Mouse (Mus musculus) stomach, embryonic 16.5 days (tissue): ENCODE results near the gene Tln2. TPM values are rescaled to one million over a fixed set of nuclear protein-coding genes. Genes with fewer than 3 reads are reported as not detected.
A peak's percentile ranks its signal among the peaks of the same experiment; 100 is the strongest.

Source experiments
- ATAC-seq: fragments of 200-750 bp; cut with Nextera tagmentation; 2 replicates; pipeline ENCODE4 v1.8.0; 2017; ENCODE audit warnings: moderate number of reproducible peaks, moderate TSS enrichment; ENCODE audit not compliant: insufficient read depth, low FRiP score
- H3K27ac ChIP-seq: fragments of 300-500 bp; sonication (generic); 2 replicates; pipeline ENCODE4 v1.5.1; 2014; ENCODE audit warnings: low read length
- H3K27me3 ChIP-seq: fragments of 300-500 bp; sonication (generic); 2 replicates; pipeline ENCODE4 v1.6.1; 2014; ENCODE audit warnings: low read length, control low read depth, mixed read lengths; ENCODE audit not compliant: control insufficient read depth, insufficient read depth
- H3K36me3 ChIP-seq: fragments of 300-500 bp; sonication (generic); 2 replicates; pipeline ENCODE4 v1.6.1; 2014; ENCODE audit warnings: low read length; ENCODE audit not compliant: control insufficient read depth, insufficient read depth
- H3K4me1 ChIP-seq: fragments of 300-500 bp; sonication (generic); 2 replicates; pipeline ENCODE4 v1.6.1; 2014; ENCODE audit warnings: low read length, control low read depth, mixed read lengths; ENCODE audit not compliant: control insufficient read depth, insufficient read depth
- H3K4me2 ChIP-seq: fragments of 300-500 bp; sonication (generic); 2 replicates; pipeline ENCODE4 v1.6.1; 2014; ENCODE audit warnings: low read depth, low read length, mixed read lengths
- H3K4me3 ChIP-seq: fragments of 300-500 bp; sonication (generic); replicated peaks from 2 replicates; pipeline ENCODE4 v1.5.1; 2014; ENCODE audit warnings: mild to moderate bottlenecking, low read length
- H3K9ac ChIP-seq: fragments of 300-500 bp; sonication (generic); 2 replicates; pipeline ENCODE4 v1.6.1; 2014; ENCODE audit warnings: low read length
- H3K9me3 ChIP-seq: fragments of 300-500 bp; sonication (generic); replicated peaks from 2 replicates; pipeline ENCODE4 v1.6.1; 2016; ENCODE audit warnings: low read length, control low read depth; ENCODE audit not compliant: control insufficient read depth
- WGBS: fragments of 180-500 bp; shearing (Covaris S2); extraction: QIAGEN DNeasy Blood & Tissue Kit; methylation state at CpG from one replicate; pipeline ENCODE4 v1.1.7; 2014; 5-methylcytosine and 5-hydroxymethylcytosine counted together
- polyA plus RNA-seq: library from polyadenylated mRNA; unstranded; fragments of >200 nt; fragmentation: Nextera tagmentation; extraction: Ambion mirVana; gene quantifications from 2 replicates; pipeline ENCODE4 v1.2.1, GENCODE M21; 2015

The Tln2 gene
- polyA plus RNA-seq, 1 experiment from 2014 or later = 25.4 TPM

DNA sequence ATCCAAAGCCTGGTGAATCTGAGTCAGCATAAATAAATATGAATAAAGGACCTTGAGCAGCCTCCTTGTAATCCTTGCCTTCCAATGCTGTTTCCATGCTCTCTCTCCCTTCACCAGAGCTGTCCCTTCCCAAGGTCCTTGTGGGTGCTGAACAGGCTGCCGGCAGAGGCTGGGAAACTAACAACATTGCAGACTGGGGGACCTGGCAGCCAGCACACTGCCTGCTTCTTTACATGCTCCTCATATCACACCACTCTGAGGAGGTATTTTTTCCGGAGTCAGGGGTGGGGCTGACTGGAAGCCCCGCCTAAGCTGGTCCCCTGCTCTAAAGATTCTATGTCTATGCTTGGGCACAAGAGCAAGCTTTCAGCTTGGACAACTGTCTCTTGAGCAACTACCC lies 64.2 kb downstream of the Tln2 start:
- H3K4me1 ChIP-seq = peaks cover 15% of the 10 kb centered on the region
- H3K27me3 ChIP-seq = no peaks in the 10 kb centered on the region
- no peak overlapping the region for H3K27ac ChIP-seq
- no peaks in the 10 kb centered on the region for H3K9me3 ChIP-seq
- H3K36me3 ChIP-seq = no peaks in the 10 kb centered on the region
- H3K4me2 ChIP-seq = no peak overlapping the region
- no peak overlapping the region for H3K9ac ChIP-seq
- no peak for ATAC-seq
- H3K4me3 ChIP-seq = no peak overlapping the region
- WGBS = 33% methylated on average over 3 of the region's 3 CpGs

DNA sequence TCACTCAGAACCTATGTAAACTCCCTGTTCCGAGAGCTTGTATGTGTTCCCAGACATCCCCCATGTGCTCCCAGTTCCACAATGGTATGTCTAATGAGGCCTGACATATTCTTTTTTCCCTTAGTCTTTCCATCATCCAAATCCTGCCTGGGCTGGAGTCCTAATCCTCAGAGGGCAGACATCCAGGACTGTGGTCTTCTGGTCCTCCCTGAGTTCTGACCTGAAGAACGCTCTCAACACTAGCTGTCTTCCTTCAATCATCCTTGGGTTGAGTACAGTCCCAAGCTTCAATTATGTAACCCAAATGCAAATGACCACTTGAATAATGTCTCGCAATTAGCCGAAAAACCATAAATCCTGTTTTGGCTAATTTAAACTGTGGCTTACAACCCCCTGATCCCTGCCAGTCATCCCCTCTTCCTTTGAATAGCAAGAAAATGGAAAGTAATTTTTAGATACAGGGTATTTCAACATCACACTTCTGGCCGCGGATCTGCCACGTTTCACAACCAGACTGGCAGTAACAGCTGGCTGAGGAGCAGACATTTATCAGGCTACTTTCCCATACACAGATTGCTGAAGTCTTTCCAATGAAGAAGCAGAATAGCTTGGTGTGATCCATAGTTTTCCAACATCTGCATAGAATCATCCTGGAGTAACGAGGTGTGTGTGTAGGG lies 65.5 kb downstream of the Tln2 start:
- Histone ChIP-seq H3K9ac (no peak overlapping the region), H3K27me3 (no peaks in the 10 kb centered on the region), H3K27ac (peak overlapping the region; percentile 20; the same call in 1 of the 2 replicates), H3K4me1 (peaks cover 15% of the 10 kb centered on the region), H3K4me3 (no peak overlapping the region), H3K4me2 (no peak overlapping the region), H3K36me3 (no peaks in the 10 kb centered on the region), H3K9me3 (no peaks in the 10 kb centered on the region)
- ATAC-seq = peak; percentile 45; the same call in 1 of the 2 replicates
- 74% methylated on average over 8 of the region's 8 CpGs for WGBS

DNA sequence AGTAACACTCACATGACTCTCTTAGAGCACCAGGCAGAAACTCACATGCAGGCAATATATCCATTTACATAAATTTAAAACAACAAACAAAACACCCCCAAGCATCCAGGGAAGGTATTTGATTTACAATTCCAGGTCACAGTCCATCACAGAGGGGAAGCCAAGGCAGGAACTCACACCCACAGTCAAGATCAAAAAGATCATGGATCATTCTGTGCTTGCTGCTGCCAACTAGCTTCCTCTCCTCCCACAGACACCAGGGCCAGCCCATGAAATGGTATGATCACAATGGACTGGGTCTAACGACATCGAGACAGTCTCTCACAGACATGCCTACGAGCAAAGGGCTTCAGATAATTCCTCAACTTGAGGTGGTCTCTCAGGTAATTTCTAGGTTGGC lies 70.1 kb downstream of the Tln2 start:
- Histone ChIP-seq H3K36me3 (no peaks in the 10 kb centered on the region), H3K27ac (no peak overlapping the region), H3K4me3 (no peak overlapping the region), H3K4me2 (no peak overlapping the region), H3K4me1 (peaks cover 5% of the 10 kb centered on the region), H3K9ac (no peak overlapping the region), H3K9me3 (no peaks in the 10 kb centered on the region), H3K27me3 (no peaks in the 10 kb centered on the region)
- ATAC-seq = no peak
- 77% methylated on average over 3 of the region's 3 CpGs for WGBS

DNA sequence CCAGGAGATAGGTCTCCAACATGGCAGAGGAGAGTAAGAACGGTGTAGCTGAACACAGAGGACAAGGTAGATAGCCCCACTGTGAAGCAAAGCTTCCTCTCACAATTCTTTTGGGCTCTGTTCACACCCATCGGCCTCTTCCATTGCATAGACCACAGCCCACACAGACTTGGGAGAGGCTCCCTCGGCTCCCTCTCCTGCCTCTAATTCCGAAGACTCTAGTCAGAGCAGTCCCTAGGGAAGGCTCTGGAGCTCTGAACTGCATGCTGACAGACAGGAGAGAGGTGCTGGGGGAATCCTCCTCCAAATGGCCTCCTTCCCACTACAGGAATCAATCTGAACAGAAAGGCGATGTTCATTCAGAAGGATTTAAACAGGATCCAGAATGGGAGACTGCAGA lies 72.9 kb downstream of the Tln2 start:
- no peaks in the 10 kb centered on the region for H3K9me3 ChIP-seq
- peaks cover 5% of the 10 kb centered on the region; the same call in 1 of the 2 replicates for H3K4me1 ChIP-seq
- no peak overlapping the region for H3K4me3 ChIP-seq
- H3K27ac ChIP-seq = no peak overlapping the region
- no peaks in the 10 kb centered on the region for H3K36me3 ChIP-seq
- no peak overlapping the region for H3K4me2 ChIP-seq
- WGBS = 67% methylated on average over 5 of the region's 5 CpGs
- ATAC-seq = no peak
- no peaks in the 10 kb centered on the region for H3K27me3 ChIP-seq
- no peak overlapping the region for H3K9ac ChIP-seq

DNA sequence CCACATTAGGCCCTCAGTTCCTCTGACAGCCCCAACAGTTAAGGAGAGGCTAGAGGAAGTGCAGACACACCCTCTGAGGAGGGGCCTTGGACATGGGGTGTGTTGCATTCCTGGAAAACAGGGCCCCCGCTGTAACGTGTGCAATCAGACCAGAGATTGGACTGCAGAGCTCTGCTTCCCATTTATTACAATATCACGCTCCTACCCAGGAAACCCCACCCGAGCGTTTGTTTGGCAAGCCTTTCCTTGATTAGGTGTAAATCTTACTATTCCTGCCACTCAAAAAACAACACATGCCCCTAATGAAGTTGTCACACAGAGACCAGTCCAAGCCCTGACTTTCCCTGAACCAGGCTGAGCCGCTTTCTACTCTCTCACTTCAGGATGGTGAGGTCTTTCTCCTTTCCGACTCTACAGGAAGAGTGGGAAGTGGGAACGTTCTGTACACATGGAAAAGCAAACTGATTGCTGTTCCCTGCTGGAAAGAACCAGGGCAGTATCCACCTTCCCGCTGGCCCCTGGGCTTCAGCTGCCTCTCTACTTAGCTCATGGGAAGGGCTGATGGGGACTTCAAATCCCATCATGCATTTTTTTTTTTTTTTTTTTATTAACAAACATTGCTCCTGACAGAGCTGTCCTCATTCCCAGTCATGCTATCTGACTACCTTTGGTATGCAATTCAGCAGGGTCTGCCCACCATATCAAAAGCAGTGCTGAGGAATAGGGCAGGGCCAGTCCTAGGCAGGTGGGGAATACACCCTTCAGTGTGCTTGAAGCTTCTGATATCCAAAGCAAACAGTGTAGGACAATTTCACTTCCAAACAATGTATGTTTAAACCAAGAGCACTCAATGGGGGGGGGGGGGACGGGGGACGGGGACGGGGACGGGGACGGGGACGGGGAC lies 74.1 kb downstream of the Tln2 start:
- peaks cover 5% of the 10 kb centered on the region; the same call in 1 of the 2 replicates for H3K4me1 ChIP-seq
- WGBS = 51% methylated on average over 15 of the region's 15 CpGs
- H3K4me3 ChIP-seq = no peak overlapping the region
- ATAC-seq = peak; percentile 91
- no peaks in the 10 kb centered on the region for H3K9me3 ChIP-seq
- peak overlapping the region; percentile 83 for H3K27ac ChIP-seq
- H3K27me3 ChIP-seq = no peaks in the 10 kb centered on the region
- no peak overlapping the region for H3K9ac ChIP-seq
- H3K4me2 ChIP-seq = peak overlapping the region; percentile 33
- H3K36me3 ChIP-seq = no peaks in the 10 kb centered on the region

DNA sequence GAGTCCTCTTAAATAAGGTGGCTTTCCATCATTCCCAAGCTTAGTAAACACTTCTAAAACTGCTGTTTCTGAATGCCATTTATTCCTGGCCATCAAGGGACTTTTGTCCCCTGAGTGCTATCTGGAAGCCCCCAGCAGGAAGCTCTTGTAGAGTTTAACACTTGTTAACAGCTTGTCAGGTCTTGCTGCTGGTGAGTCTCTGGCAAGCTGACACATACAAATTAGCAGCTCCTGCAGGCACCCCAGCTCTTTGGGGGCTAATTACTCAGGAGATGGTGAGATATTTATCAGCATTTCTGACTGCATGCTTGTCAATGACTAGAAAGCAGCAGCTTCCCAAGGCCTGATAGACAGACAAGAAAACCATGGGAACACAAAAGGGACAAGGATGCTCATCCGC lies 77.2 kb downstream of the Tln2 start:
- 76% methylated on average over 1 of the region's 1 CpGs for WGBS
- ATAC-seq = no peak

DNA sequence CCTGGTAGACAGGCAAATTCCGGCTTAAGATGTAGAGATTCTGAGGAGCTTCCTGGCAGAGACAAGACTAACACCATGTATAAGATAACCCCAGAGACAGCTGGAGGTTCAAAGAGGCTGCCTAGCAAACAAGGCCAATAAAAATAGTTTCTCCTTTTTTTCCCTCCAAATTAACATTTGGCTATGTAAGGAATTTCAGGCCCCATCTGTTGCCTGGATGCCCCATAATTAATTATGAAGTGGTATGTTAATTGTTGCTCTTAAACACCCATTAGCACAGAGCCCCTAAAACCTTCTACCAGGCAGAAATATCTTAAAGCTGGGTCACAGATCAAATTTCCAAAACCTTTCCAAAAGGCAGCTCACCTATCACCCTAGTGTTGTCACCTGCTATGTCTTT lies 77.7 kb downstream of the Tln2 start:
- H3K36me3 ChIP-seq = no peaks in the 10 kb centered on the region
- WGBS = 35% methylated on average over 1 of the region's 1 CpGs
- H3K4me2 ChIP-seq = no peak overlapping the region
- no peak for ATAC-seq
- H3K27me3 ChIP-seq = no peaks in the 10 kb centered on the region
- H3K9me3 ChIP-seq = no peaks in the 10 kb centered on the region
- H3K27ac ChIP-seq = no peak overlapping the region
- peaks cover 8% of the 10 kb centered on the region; the same call in 1 of the 2 replicates for H3K4me1 ChIP-seq
- no peak overlapping the region for H3K9ac ChIP-seq
- H3K4me3 ChIP-seq = no peak overlapping the region

More for the DNA sequence above, 77.2 kb downstream of the Tln2 start:
- Histone ChIP-seq H3K4me2 (no peak overlapping the region), H3K36me3 (no peaks in the 10 kb centered on the region), H3K27me3 (no peaks in the 10 kb centered on the region), H3K4me3 (no peak overlapping the region), H3K9me3 (no peaks in the 10 kb centered on the region), H3K27ac (no peak overlapping the region), H3K9ac (no peak overlapping the region), H3K4me1 (peaks cover 6% of the 10 kb centered on the region; the same call in 1 of the 2 replicates)

DNA sequence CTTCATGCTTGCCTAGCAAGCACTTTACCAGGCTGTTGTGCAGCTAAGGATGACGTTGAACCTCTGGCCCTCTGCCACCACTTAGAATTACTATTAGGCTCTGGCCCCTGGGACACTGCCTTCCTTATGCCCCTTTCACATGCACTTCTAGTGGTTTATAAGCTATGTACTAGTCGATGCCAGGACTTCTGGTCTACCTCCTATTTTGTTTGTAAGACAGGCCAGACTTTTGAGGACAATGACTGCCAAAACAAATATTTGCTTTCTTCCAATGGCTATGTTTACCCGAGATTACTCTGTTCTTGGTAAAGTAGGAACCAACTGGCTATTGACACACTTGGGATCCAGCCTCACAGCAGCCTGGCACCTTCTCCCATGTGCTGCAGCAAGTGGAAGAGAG lies 82.1 kb downstream of the Tln2 start:
- Histone ChIP-seq H3K4me1 (0 out of 2 replicates have a peak, but pooled peaks cover 3% of the 10 kb centered on the region), H3K36me3 (no peaks in the 10 kb centered on the region), H3K4me2 (no peak overlapping the region), H3K27me3 (no peaks in the 10 kb centered on the region), H3K9ac (no peak overlapping the region), H3K27ac (no peak overlapping the region), H3K4me3 (no peak overlapping the region), H3K9me3 (no peaks in the 10 kb centered on the region)
- ATAC-seq = peak; percentile 76; the same call in 1 of the 2 replicates
- 55% methylated on average over 3 of the region's 3 CpGs for WGBS

DNA sequence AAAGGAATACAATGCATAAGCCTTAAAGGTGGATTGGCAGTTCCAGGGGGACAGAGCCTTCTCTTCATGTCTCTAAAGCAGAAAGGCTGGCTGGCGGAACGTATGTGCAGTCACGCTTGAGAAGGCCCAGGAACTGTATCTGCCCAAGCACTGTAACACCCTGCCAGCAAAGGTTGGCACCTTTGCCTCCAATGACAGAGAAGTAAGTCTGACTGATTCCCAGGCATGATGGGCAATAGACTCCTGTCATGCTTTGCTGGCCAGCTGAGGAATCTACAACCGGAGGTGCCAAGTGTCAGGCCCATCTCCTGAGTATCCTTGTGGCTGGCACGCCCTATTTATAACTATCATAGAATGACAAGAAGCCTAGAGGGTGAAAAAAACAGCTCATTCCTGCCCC lies 83.3 kb downstream of the Tln2 start:
- Histone ChIP-seq H3K27me3 (no peaks in the 10 kb centered on the region), H3K4me3 (no peak overlapping the region), H3K36me3 (no peaks in the 10 kb centered on the region), H3K9ac (no peak overlapping the region), H3K27ac (no peak overlapping the region), H3K4me2 (no peak overlapping the region), H3K4me1 (0 out of 2 replicates have a peak, but pooled peaks cover 3% of the 10 kb centered on the region), H3K9me3 (no peaks in the 10 kb centered on the region)
- 94% methylated on average over 5 of the region's 5 CpGs for WGBS
- no peak for ATAC-seq
